Mouse (Mus musculus) Patski (cell line): ENCODE measurements around the gene Tmpo. TPM values are rescaled to one million over a fixed set of nuclear protein-coding genes. Genes with fewer than 3 reads are reported as not detected.
"Not testable (repeated sequence)": the region's sequence is repeated elsewhere in the genome, so short reads cannot be mapped to it uniquely, and the experiment has no call there.

Source experiments
- ATAC-seq: fragments of 100-300 bp; one replicate; pipeline ENCODE4 v1.8.0; 2021
- CTCF ChIA-PET: fragments of 350-600 bp; sonication (Branson Sonifier 250); formaldehyde crosslinking; loops from one replicate; lab custom pipeline; 2022; ENCODE audit warnings: inconsistent platforms; lab: Charles Lee
- POLR2A ChIA-PET: fragments of 350-600 bp; sonication (Branson Sonifier 250); formaldehyde crosslinking; loops from one replicate; lab custom pipeline; 2022; ENCODE audit warnings: antibody characterized with exemption, inconsistent platforms; lab: Charles Lee
- DNase-seq: peaks from one replicate; pipeline ENCODE4 v3.0.0-alpha.2; 2011; ENCODE audit warnings: low read depth, low spot score
- H3K27me3 ChIP-seq: fragments of 371-371 bp; one replicate; pipeline ENCODE4 v1.5.1; 2021
- CTCF ChIP-seq: fragments of 100-300 bp; IDR thresholded peaks from one replicate; pipeline ENCODE4 v1.5.1; 2021
- in situ Hi-C: fragments of 300-500 bp; cut with MboI; formaldehyde crosslinking; loops from 3 replicates; pipeline ENCODE4 v1.11.1; 2018; ENCODE audit warnings: low pct_unique_long_range_greater_than_20kb, mixed read lengths
- polyA plus RNA-seq: library from polyadenylated mRNA; unstranded; gene quantifications from one replicate; pipeline ENCODE4 v1.2.3, GENCODE M21; 2021

Gene Tmpo
- polyA plus RNA-seq, 1 experiment from 2014 or later = 160 TPM

DNA sequence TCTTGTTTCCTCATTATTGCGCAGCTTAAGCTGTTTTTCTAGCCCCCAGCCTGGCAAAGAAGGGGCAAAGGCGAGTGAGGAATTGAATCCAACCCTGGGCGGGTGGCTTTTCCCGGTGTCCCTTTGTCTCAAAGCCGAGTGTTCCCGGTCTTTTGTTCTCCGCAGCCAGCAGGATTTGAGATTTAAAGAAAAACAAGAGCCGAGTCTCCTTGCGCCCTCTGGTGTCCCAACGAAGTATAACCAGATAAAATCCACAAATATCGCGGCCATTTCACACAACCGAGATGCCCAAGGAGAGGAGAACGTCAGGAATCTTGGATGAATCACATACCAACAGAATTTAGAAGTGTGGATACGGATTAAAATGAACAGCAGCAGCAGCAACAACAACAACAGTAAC is 6.8 kb upstream of the Tmpo start:
- ChIA-PET CTCF (interaction anchor here (1.0 to 10.2 kb wide), 10 partner anchors 9 to 115 kb away, joined by 3 to 80 read pairs (median 7); no protein-coding TSS in a partner anchor), POLR2A (interaction anchor here (3.3 kb wide), 1 partner anchor 16 kb away, joined by 11 read pairs; no protein-coding TSS in a partner anchor)
- H3K27me3 ChIP-seq = no peaks in the 10 kb centered on the region
- DNase-seq (no peak), ATAC-seq (peak; percentile 27)
- TF ChIP-seq CTCF = peak; percentile 87
- in situ Hi-C loops = loop anchor here (25.0 kb wide), 1 partner anchor 1999 kb away; no protein-coding TSS in a partner anchor

- DNase-seq = no peak
- CTCF ChIA-PET = interaction anchor here (1.0 to 10.2 kb wide), 8 partner anchors 10 to 115 kb away, joined by 3 to 80 read pairs (median 8); no protein-coding TSS in a partner anchor
- POLR2A ChIA-PET = interaction anchor here (3.3 kb wide), 1 partner anchor 16 kb away, joined by 11 read pairs; no protein-coding TSS in a partner anchor
- ATAC-seq = no peak
- no peak for TF ChIP-seq CTCF
- no peaks in the 10 kb centered on the region for H3K27me3 ChIP-seq
- in situ Hi-C loops = loop anchor here (25.0 kb wide), 1 partner anchor 2000 kb away; no protein-coding TSS in a partner anchor
These were observed 6.2 kb upstream of the Tmpo start for GRCm38 (mm10) chr10:91187349-91187748.

DNA sequence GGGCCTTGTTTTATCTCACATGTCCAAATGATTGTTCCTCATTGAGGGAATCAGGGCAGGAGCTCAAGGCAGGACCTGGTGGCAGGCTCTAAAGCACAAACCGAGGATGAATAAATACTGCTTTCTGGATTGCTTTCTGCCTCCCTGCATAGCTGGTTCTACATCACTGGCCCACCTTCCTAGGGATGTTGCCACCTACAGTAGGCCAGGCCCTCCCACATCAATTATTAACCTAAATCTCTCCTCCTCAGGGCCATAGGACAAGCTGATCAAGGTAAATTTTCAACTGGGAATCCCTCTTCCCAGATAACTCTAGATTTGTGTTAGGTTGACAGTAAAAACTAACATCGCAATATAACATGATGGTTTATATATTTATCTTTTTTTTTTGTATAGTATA is 4.6 kb upstream of the Tmpo start:
- DNase-seq (no peak), ATAC-seq (no peak)
- ChIA-PET CTCF (interaction anchor here (10.2 kb wide), 1 partner anchor 20 kb away, joined by 80 read pairs; no protein-coding TSS in a partner anchor), POLR2A (interaction anchor here (3.3 kb wide), 1 partner anchor 14 kb away, joined by 11 read pairs; no protein-coding TSS in a partner anchor)
- H3K27me3 ChIP-seq = no peaks in the 10 kb centered on the region
- in situ Hi-C loops = loop anchor here (25.0 kb wide), 1 partner anchor 2002 kb away; no protein-coding TSS in a partner anchor
- TF ChIP-seq CTCF = no peak

DNA sequence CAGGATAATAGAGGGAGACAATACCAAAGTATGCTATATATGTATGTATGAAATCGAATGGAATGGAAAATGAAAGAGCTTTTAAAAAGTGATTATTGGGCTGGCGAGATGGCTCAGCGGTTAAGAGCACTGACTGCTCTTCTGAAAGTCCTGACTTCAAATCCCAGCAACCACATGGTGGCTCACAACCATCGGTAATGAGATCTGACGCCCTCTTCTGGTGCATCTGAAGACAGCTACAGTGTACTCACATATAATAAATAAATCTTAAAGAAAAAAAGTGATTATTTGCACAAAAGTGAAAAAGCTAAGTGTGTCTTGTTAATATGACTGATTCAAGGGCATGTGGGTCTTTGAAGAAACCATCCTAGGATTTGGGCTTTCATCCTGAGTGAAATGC is 3.8 kb upstream of the Tmpo start:
- CTCF ChIA-PET = interaction anchor here (2.0 to 10.2 kb wide), 4 partner anchors 11 to 19 kb away, joined by 6 to 80 read pairs (median 9); no protein-coding TSS in a partner anchor
- H3K27me3 ChIP-seq, DNase-seq, ATAC-seq: not testable (repeated sequence)
- in situ Hi-C loops = loop anchor here (25.0 kb wide), 1 partner anchor 2002 kb away; no protein-coding TSS in a partner anchor
- peak; percentile 46 for TF ChIP-seq CTCF
- POLR2A ChIA-PET = interaction anchor here (1.2 kb wide), 1 partner anchor 14 kb away, joined by 5 read pairs; no protein-coding TSS in a partner anchor

DNA sequence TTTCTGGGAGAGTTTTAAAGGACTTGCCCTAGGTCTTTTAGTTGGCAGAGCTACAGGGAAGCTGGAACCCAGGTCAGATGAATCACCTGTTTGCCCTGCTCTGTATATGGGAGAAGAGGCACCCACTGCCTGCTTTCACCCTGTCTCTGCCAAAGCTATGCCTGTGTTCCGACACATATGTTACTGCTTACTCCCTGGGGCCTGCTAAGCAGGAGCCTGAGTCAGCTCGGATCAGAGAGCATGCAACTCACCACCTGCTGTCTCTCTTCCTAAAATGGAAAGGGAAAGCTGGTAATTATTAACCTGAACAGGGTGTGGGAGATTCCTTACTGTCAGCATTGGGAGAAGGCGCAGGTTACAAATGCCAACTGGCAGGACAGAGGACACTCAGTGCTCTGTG is 2.2 kb upstream of the Tmpo start:
- POLR2A ChIA-PET = interaction anchor here (2.2 kb wide), 1 partner anchor 14 kb away, joined by 13 read pairs; no protein-coding TSS in a partner anchor
- no peaks in the 10 kb centered on the region for H3K27me3 ChIP-seq
- no peak for DNase-seq
- TF ChIP-seq CTCF = no peak
- in situ Hi-C loops = loop anchor here (25.0 kb wide), 1 partner anchor 2004 kb away; no protein-coding TSS in a partner anchor
- ATAC-seq = peak; percentile 88
- CTCF ChIA-PET = interaction anchor here (1.0 to 10.2 kb wide), 8 partner anchors 9 to 46 kb away, joined by 3 to 80 read pairs (median 6); no protein-coding TSS in a partner anchor

- ChIA-PET POLR2A (interaction anchor here (1.3 to 2.2 kb wide), 2 partner anchors 11 to 13 kb away, joined by 7 to 13 read pairs; no protein-coding TSS in a partner anchor), CTCF (interaction anchor here (0.6 to 10.2 kb wide), 11 partner anchors 10 to 454 kb away, joined by 3 to 80 read pairs (median 5); no protein-coding TSS in a partner anchor)
- in situ Hi-C loops = loop anchor here (25.0 kb wide), 1 partner anchor 2005 kb away; no protein-coding TSS in a partner anchor
- DNase-seq (no peak), ATAC-seq (no peak)
- no peak for TF ChIP-seq CTCF
- no peaks in the 10 kb centered on the region for H3K27me3 ChIP-seq
These were observed 1.3 kb upstream of the Tmpo start for GRCm38 (mm10) chr10:91182291-91182990.

- no peak for TF ChIP-seq CTCF
- in situ Hi-C loops = loop anchor here (25.0 kb wide), 1 partner anchor 2006 kb away; no protein-coding TSS in a partner anchor
- ChIA-PET CTCF (interaction anchor here (0.6 to 10.2 kb wide), 10 partner anchors 9 to 453 kb away, joined by 3 to 80 read pairs (median 5); no protein-coding TSS in a partner anchor), POLR2A (interaction anchor here (1.3 to 2.2 kb wide), 3 partner anchors 10 to 13 kb away, joined by 7 to 13 read pairs (median 12); no protein-coding TSS in a partner anchor)
- no peaks in the 10 kb centered on the region for H3K27me3 ChIP-seq
- DNase-seq (no peak), ATAC-seq (peak; percentile 56)
These were observed 560 bp upstream of the Tmpo start for GRCm38 (mm10) chr10:91181461-91182288.

GRCm38 (mm10) chr10:91180301-91180700 is 814 bp downstream of the Tmpo start:
- no peak for TF ChIP-seq CTCF
- ATAC-seq (no peak), DNase-seq (no peak)
- in situ Hi-C loops = loop anchor here (25.0 kb wide), 1 partner anchor 2007 kb away; no protein-coding TSS in a partner anchor
- ChIA-PET POLR2A (interaction anchor here (0.6 to 2.1 kb wide), 2 partner anchors 9 to 38 kb away, joined by 3 to 12 read pairs; no protein-coding TSS in a partner anchor), CTCF (interaction anchor here (1.2 to 10.2 kb wide), 2 partner anchors 11 to 14 kb away, joined by 4 to 80 read pairs; no protein-coding TSS in a partner anchor)
- H3K27me3 ChIP-seq = no peaks in the 10 kb centered on the region

- POLR2A ChIA-PET = interaction anchor here (0.6 to 2.1 kb wide), 2 partner anchors 8 to 38 kb away, joined by 3 to 12 read pairs; no protein-coding TSS in a partner anchor
- in situ Hi-C loops = loop anchor here (25.0 kb wide), 1 partner anchor 2007 kb away; no protein-coding TSS in a partner anchor
- ATAC-seq (no peak), DNase-seq (no peak)
- TF ChIP-seq CTCF = no peak
- H3K27me3 ChIP-seq = no peaks in the 10 kb centered on the region
- CTCF ChIA-PET = interaction anchor here (1.2 to 10.2 kb wide), 2 partner anchors 10 to 14 kb away, joined by 4 to 80 read pairs; no protein-coding TSS in a partner anchor
These were observed 1.3 kb downstream of the Tmpo start for GRCm38 (mm10) chr10:91179834-91180233.
